8 mouse cellular contexts compared by ENCODE assay signal in genomic region chr1:75704832-75705650, GRCm38 (mm10).
DNase-seq lines count a peak whose midpoint lies in the region; ATAC-seq and TF ChIP-seq lines count a peak whose summit lies in the region.
"Had no signal": no experiment of that assay in that cellular context is flagged by ENCODE, and none has a peak within 500 bp of the region (broad histone marks: within the 10 kb centered on the region; RNA-seq: fewer than 3 reads in every experiment).

No protein-coding gene starts in this region.

- peak; percentile 25 for DNase-seq in lung, postnatal 0 days (ENCODE audit: low spot score)
- no peak for DNase-seq in lung, adult 18-20 months
- DNase-seq in layer of hippocampus, postnatal 10 days (ENCODE audit: low spot score in 2 of 2), result peak; percentile 40 to 49
- DNase-seq in spleen, postnatal 14 days (ENCODE audit: low spot score in 2 of 2), result no peak
- DNase-seq in urinary bladder, adult 2 months (ENCODE audit: low spot score), result no peak

- H3K36me3 ChIP-seq in lung, postnatal 0 days (ENCODE audit: insufficient read depth, low read length), result no peaks in the 10 kb centered on the region
- H3K36me3 ChIP-seq in forebrain, embryonic 13.5 days (ENCODE audit: poor library complexity, severe bottlenecking), result no peaks in the 10 kb centered on the region
- H3K36me3 ChIP-seq in neural tube, embryonic 14.5 days (ENCODE audit: control insufficient read depth, insufficient read depth, low read length), result no peaks in the 10 kb centered on the region

- no peaks in the 10 kb centered on the region for H3K9me3 ChIP-seq in lung, postnatal 0 days (ENCODE audit: low read length)
- H3K9me3 ChIP-seq in forebrain, embryonic 13.5 days (replicated peaks), result no peaks in the 10 kb centered on the region
- no peaks in the 10 kb centered on the region for H3K9me3 ChIP-seq in neural tube, embryonic 14.5 days (ENCODE audit: control insufficient read depth, low read length)

- ATAC-seq in lung, postnatal 0 days, result no peak
- peak; percentile 84; the same call in 1 of the 2 replicates for ATAC-seq in forebrain, embryonic 13.5 days
- peak; percentile 51; the same call in 1 of the 2 replicates for ATAC-seq in neural tube, embryonic 14.5 days (ENCODE audit: low read depth)

- 0 out of 2 replicates have a peak overlapping the region, but pooled peaks have one; percentile 3 for H3K4me2 ChIP-seq in lung, postnatal 0 days (replicated peaks; ENCODE audit: low read depth, low read length)
- H3K4me2 ChIP-seq in forebrain, embryonic 13.5 days, result peak overlapping the region; percentile 55
- peak overlapping the region; percentile 33; the same call in 1 of the 2 replicates for H3K4me2 ChIP-seq in neural tube, embryonic 14.5 days (ENCODE audit: low read depth, low read length)

- no peak overlapping the region for H3K27ac ChIP-seq in lung, postnatal 0 days (ENCODE audit: low read length)
- H3K27ac ChIP-seq in forebrain, embryonic 13.5 days, result peak overlapping the region; percentile 51
- no peak overlapping the region for H3K27ac ChIP-seq in neural tube, embryonic 14.5 days (ENCODE audit: low read depth, low read length)

- no peak overlapping the region for H3K4me3 ChIP-seq in lung, postnatal 0 days (ENCODE audit: low read depth, low read length)
- peak overlapping the region; percentile 25 for H3K4me3 ChIP-seq in forebrain, embryonic 13.5 days
- H3K4me3 ChIP-seq in neural tube, embryonic 14.5 days (ENCODE audit: low read depth, low read length), result no peak overlapping the region; the same call in 1 of the 2 replicates
- H3K4me3 ChIP-seq: megakaryocyte, embryonic 14.5 days had no signal

- no peaks in the 10 kb centered on the region for H3K4me1 ChIP-seq in lung, postnatal 0 days (ENCODE audit: insufficient read depth, low read depth, low read length)
- peaks cover 21% of the 10 kb centered on the region for H3K4me1 ChIP-seq in forebrain, embryonic 13.5 days
- peaks cover 3% of the 10 kb centered on the region; the same call in 1 of the 2 replicates for H3K4me1 ChIP-seq in neural tube, embryonic 14.5 days (ENCODE audit: control insufficient read depth, insufficient read depth, low read length)
- H3K4me1 ChIP-seq: megakaryocyte, embryonic 14.5 days had no signal

- no peak for TF ChIP-seq EP300 in lung, postnatal 0 days (IDR thresholded peaks at IDR 0.05)

- no peaks in the 10 kb centered on the region for H3K27me3 ChIP-seq in lung, postnatal 0 days (replicated peaks; ENCODE audit: insufficient read depth, low read length)
- peaks cover 14% of the 10 kb centered on the region; the same call in 1 of the 2 replicates for H3K27me3 ChIP-seq in forebrain, embryonic 13.5 days
- H3K27me3 ChIP-seq in neural tube, embryonic 14.5 days (ENCODE audit: control insufficient read depth, insufficient read depth, low read length), result no peaks in the 10 kb centered on the region
- H3K27me3 ChIP-seq: megakaryocyte, embryonic 14.5 days had no signal

- no peak for TF ChIP-seq CTCF in lung, postnatal 0 days (IDR thresholded peaks at IDR 0.05)

- 55% methylated on average over 24 of the region's 24 CpGs for WGBS in lung, postnatal 0 days
- WGBS in forebrain, embryonic 13.5 days, result 12% methylated on average over 24 of the region's 24 CpGs
- 20% methylated on average over 24 of the region's 24 CpGs for WGBS in neural tube, embryonic 14.5 days

- no peak overlapping the region for H3K9ac ChIP-seq in lung, postnatal 0 days (replicated peaks; ENCODE audit: low read depth)
- peak overlapping the region; percentile 12; the same call in 1 of the 2 replicates for H3K9ac ChIP-seq in forebrain, embryonic 13.5 days
- no peak overlapping the region for H3K9ac ChIP-seq in neural tube, embryonic 14.5 days (replicated peaks; ENCODE audit: low read depth, low read length)

Comparison
In these comparisons a context has a peak if more than half of its experiments do, and no peak if none do; other contexts are left out.
1. DNase-seq: peak in lung, postnatal 0 days (single experiment) and layer of hippocampus, postnatal 10 days (2 of 2); none in lung, adult 18-20 months (0 of 2), spleen, postnatal 14 days (0 of 2) and urinary bladder, adult 2 months (single experiment).
2. H3K4me2 ChIP-seq: peak in every context shown above with its lines; median percentile 55 in forebrain, embryonic 13.5 days; 33 in neural tube, embryonic 14.5 days; 3 in lung, postnatal 0 days.